Mouse (Mus musculus) ES-Bruce4 (cell line): ENCODE measurements around the gene Dazap2.

ENCODE experiments used
- CTCF ChIP-seq: IDR thresholded peaks from one replicate; pipeline ENCODE4 v1.8.1; 2011; ENCODE audit warnings: low read depth, low read length
- EP300 ChIP-seq: IDR thresholded peaks from 2 replicates; pipeline ENCODE4 v1.6.1; 2011; ENCODE audit warnings: low read depth, low read length; ENCODE audit not compliant: insufficient read depth
- POLR2A ChIP-seq: IDR thresholded peaks from one replicate; pipeline ENCODE4 v1.8.1; 2011; ENCODE audit warnings: low read length; ENCODE audit not compliant: insufficient read depth

DNA sequence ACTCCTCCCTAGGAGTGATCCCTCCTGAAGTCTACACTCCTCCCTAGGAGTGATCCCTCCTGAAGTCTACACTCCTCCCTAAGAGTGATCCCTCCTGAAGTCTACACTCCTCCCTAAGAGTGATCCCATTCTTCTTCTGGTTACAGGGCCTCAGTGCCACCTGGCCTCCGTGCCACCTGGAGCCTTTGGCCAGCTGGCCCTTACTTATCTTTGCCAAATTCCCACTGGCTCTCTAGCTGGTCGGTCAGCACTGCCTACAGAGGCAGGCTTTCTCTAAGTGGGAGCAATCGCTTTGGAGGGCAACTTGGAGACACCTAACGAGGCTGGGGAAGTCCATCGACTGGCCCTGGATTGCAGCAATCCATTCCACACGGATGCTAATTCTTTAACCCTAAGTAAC lies 31.0 kb downstream of the Dazap2 start:
- TF ChIP-seq CTCF (no peak), POLR2A (no peak), EP300 (no peak)
